Mouse (Mus musculus) ovary, postnatal 14 days (tissue): ENCODE data around the gene Kcnk15.

Source experiments
- DNase-seq: peaks from one replicate; pipeline ENCODE4 v3.0.0; 2022; ENCODE audit warnings: low spot score

The Kcnk15 gene

GRCm38 (mm10) chr2:163876830-163877498 lies 23.5 kb downstream of the Kcnk15 start:
- no peak for DNase-seq

DNA sequence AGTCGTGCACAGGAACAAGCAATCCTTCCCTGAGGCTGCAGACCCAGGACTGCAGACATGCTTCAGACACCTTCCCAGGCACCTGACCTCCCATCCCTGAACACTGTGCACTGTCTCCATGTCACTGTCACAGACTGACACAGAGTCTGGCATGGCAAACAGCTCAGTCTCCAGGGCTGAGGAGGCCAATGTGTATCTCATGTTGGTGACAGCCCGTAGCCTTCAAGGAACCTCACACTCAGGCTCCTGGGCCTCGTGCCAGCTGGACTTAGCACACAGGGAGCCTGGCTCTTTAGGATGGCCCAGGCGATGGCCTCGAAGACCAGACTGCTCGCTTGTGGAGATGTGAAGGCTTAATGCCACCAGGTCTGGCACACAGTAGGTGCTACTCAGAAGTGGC lies 27.4 kb downstream of the Kcnk15 start:
- peak; percentile 7 for DNase-seq

DNA sequence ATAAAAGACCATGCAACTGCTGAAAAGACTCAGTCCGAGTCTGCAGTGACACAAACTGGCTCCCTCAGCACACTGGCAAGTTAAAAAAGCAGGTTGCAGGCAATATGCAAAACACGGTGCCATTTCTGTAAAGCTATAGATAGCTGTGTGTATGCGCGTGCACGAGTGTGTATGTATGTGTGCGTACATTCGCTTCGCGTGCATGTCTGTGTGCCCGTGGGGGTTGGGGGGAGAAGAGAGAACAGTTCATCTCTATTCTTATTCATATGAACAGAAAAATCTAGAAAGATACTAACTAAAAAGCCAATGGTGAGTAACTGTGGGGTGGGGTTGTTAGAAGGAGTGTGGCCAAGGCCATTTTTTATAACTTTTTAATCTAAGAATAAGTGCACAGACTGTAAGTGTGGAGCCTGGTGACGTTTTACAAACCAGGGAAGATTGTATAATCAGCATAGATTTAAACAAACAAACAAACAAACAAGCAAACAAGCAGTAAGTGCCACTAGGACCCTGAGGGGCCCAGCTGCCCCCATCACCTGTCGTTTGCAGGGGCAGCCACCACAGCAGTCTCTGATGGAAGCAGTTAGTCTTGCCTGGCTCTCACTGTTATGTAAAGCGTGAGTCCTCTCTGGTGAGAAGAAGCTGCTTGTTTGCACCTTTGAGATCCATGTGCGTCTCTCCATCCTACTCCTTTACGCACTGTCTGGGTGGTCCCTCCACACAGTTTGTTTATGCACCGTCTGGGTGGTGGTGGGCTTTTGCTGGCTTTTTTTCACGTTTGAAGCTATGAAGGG lies 29.6 kb downstream of the Kcnk15 start:
- DNase-seq: no peak

- DNase-seq: peak; percentile 34
These were observed 36.0 kb downstream of the Kcnk15 start for GRCm38 (mm10) chr2:163889411-163889810.

GRCm38 (mm10) chr2:163890586-163890985 lies 37.1 kb downstream of the Kcnk15 start:
- DNase-seq: no peak

DNA sequence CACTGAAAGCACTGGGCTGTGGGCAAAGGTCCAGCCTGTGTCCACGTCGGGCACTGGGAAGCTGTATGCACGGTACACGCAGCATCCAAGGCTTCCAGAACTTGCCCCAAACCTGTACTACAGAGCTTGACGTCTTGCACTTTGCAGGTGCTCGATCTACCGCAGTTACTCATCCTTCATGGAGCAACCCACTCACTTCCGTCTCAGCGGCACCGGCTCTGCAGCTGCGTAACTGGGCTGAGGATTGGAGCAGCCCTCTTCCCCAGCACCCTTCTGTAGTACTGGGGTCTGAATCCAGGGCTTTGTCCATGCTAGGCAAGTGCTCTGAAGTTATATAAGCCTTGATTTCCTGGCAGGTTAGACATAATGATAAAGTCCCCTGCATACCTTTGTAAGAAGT lies 37.8 kb downstream of the Kcnk15 start:
- no peak for DNase-seq

- no peak for DNase-seq
These were observed 40.3 kb downstream of the Kcnk15 start for GRCm38 (mm10) chr2:163893446-163894370.

DNA sequence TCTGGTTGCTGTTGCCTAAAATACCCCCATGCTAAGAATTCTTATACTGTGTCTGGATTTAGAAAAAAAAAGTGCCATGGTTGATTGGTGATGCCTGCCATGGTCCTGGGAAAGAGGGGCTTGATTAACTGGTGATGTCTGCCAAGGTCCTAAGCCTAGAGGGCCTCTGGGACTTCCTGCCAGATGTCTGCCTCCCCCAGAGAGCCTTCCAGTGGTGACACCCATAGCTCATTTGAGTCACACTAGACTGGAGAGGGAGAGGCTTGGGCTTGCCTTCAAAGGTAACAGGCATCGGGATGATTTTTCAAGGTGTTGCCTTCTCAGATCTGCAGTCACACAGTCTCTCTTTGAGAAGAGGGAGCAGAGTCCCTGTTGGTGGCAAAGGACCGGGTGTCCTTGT lies 41.7 kb downstream of the Kcnk15 start:
- DNase-seq: no peak

DNA sequence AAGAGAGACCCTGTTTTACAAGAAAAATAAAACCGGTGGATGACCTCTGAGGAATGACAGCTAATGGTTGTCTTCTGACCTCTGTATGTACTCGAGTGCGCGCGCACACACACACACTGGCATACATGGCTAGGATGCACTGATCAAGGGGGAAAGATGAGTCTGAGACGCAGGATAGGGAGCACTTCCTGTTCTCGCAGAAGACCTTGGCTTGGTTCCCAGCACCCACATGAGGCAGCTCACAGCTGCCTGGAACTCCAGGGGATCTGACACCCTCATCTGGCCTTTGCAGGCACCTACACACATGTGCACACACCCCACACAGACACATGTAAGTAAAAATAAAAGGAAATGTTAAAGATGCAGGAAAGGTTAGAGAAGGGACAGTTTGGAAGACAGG lies 43.6 kb downstream of the Kcnk15 start:
- DNase-seq: no peak

- DNase-seq: no peak
These were observed 44.6 kb downstream of the Kcnk15 start for GRCm38 (mm10) chr2:163897988-163898535.

GRCm38 (mm10) chr2:163899910-163900411 lies 46.5 kb downstream of the Kcnk15 start:
- DNase-seq: no peak

- DNase-seq: no peak
These were observed 47.6 kb downstream of the Kcnk15 start for GRCm38 (mm10) chr2:163901043-163901442.

DNA sequence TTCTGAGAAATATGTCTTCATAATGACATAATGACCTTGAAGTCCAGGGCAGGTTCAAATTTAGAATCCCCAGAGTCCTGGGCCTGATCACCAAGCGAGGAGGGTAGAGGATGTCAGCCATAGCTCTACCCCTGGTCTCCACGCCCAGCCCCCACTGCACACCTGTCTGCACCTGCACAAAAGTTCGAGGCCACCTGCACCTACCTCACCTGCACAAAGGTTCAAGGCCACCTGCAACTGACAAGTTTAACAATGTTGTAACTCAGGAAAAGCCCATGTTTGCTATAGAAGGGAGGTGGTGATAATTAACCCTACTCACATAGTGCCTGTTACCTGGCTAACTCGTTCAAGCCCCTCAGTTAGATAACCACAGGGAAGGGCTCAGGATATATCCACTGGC lies 49.0 kb downstream of the Kcnk15 start:
- no peak for DNase-seq

DNA sequence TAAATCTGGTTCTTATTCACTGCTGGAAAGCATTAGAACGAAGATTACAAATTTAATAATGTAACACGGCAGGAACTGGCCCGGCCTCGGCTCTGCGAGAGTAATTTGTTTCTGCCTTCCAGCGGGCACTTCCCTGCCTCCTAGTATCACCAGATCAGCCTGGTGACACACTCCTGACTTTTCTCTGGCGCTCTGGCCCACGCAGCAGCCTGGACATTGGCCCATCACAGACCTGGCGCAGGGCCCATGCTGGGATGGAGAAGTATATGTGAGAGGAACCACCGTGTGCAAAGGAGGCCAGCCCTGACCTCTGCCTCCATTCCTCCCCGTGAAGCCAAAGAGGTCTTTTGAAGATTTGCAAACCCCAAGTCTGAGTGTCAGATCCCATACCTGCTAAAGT lies 50.0 kb downstream of the Kcnk15 start:
- DNase-seq: no peak

DNA sequence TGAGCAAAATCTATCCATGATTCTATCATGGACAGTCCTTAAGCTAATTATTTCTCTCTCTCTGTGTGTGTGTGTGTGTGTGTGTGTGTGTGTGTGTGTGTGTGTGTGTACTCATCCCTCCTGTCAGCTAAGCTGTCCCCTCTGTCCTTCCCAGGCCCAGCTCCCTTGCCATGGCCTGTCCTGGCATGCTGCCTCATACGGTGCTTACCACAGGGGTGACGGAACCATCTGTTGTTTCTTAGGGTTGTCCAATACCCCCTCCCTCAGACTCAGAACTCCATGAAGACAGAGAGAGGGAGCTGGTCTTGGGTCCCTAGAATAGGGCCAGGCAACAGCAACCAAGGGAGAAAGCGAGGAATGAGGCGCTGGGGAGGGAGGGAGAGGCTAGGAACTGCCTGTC lies 50.9 kb downstream of the Kcnk15 start:
- DNase-seq: no peak

GRCm38 (mm10) chr2:163907131-163907530 lies 53.7 kb downstream of the Kcnk15 start:
- DNase-seq: no peak
